Mouse (Mus musculus): Measurements from ENCODE around the gene Ybx1.

DNA sequence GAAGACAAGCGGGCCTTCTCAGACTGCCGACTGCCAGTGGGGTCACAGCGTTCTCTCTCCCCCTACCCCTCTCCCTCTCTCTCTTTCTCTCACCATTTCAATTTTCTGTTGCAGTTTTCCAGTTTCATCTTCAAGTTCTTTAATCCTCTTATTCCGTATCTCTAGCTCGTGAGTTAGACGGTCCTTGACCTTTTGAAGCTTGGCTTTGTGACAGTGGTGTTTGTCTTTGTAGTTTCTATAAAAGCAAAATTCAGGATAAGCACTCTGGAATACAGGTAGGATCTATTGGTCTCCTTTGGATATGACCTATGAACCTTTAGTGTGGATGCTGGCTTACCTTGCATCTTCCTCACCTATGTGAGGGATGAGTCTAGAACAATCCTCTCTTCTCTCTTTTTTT lies 39.1 kb upstream of the Ybx1 start:
- TF ChIP-seq CTCF (IDR thresholded peaks at IDR 0.05; ENCODE audit: borderline replicate concordance, insufficient read depth, low read depth, low read length) (no peak), POLR2A (IDR thresholded peaks at IDR 0.05; ENCODE audit: borderline replicate concordance, insufficient read depth, low read length) (no peak)

Measured in cerebellum, adult 2 months (tissue).